Mouse (Mus musculus): ENCODE data around the gene Taar7b. TPM values are rescaled to one million over a fixed set of nuclear protein-coding genes. Genes with fewer than 3 reads are reported as not detected.

Taar7b gene
- polyA plus RNA-seq, 1 experiment from 2014 or later, result not detected

Other genes starting within 250 kb of the Taar7b start
- 118 and 126 TPM in 2 replicates for gene Rps12, start 212.7 kb upstream of the Taar7b start, polyA plus RNA-seq (2015; fragmentation: Nextera tagmentation; extraction: Ambion mirVana)
- gene Slc18b1, start 203.0 kb upstream of the Taar7b start, polyA plus RNA-seq (2015; fragmentation: Nextera tagmentation; extraction: Ambion mirVana), result 1.4 and 1.7 TPM in 2 replicates
- 3.4 and 6.1 TPM in 2 replicates for gene Vnn3, start 148.5 kb upstream of the Taar7b start, polyA plus RNA-seq (2015; fragmentation: Nextera tagmentation; extraction: Ambion mirVana)
- gene Vnn1, start 105.3 kb upstream of the Taar7b start, polyA plus RNA-seq (2015; fragmentation: Nextera tagmentation; extraction: Ambion mirVana), result 2.1 and 2.3 TPM in 2 replicates
- not detected in 2 replicates for gene Taar1, start 79.6 kb upstream of the Taar7b start, polyA plus RNA-seq (2015; fragmentation: Nextera tagmentation; extraction: Ambion mirVana)
- gene Taar2, start 61.4 kb upstream of the Taar7b start, polyA plus RNA-seq (2015; fragmentation: Nextera tagmentation; extraction: Ambion mirVana), result not detected in 2 replicates
- not detected in 2 replicates for gene Taar3, start 50.4 kb upstream of the Taar7b start, polyA plus RNA-seq (2015; fragmentation: Nextera tagmentation; extraction: Ambion mirVana)
- gene Taar4, start 39.4 kb upstream of the Taar7b start, polyA plus RNA-seq (2015; fragmentation: Nextera tagmentation; extraction: Ambion mirVana), result not detected in 2 replicates
- not detected in 2 replicates for gene Taar5, start 29.2 kb upstream of the Taar7b start, polyA plus RNA-seq (2015; fragmentation: Nextera tagmentation; extraction: Ambion mirVana)
- gene Taar6, start 14.3 kb upstream of the Taar7b start, polyA plus RNA-seq (2015; fragmentation: Nextera tagmentation; extraction: Ambion mirVana), result not detected in 2 replicates
- not detected in 2 replicates for gene Taar7a, start 6.5 kb upstream of the Taar7b start, polyA plus RNA-seq (2015; fragmentation: Nextera tagmentation; extraction: Ambion mirVana)
- gene Taar7d, start 27.3 kb downstream of the Taar7b start, polyA plus RNA-seq (2015; fragmentation: Nextera tagmentation; extraction: Ambion mirVana), result not detected in 2 replicates
- not detected in 2 replicates for gene Taar7e, start 37.7 kb downstream of the Taar7b start, polyA plus RNA-seq (2015; fragmentation: Nextera tagmentation; extraction: Ambion mirVana)
- not detected in 2 replicates for gene Taar7f, start 49.6 kb downstream of the Taar7b start, polyA plus RNA-seq (2015; fragmentation: Nextera tagmentation; extraction: Ambion mirVana)
- gene Taar8a, start 76.6 kb downstream of the Taar7b start, polyA plus RNA-seq (2015; fragmentation: Nextera tagmentation; extraction: Ambion mirVana), result not detected in 2 replicates
- gene Taar8b, start 92.4 kb downstream of the Taar7b start, polyA plus RNA-seq (2015; fragmentation: Nextera tagmentation; extraction: Ambion mirVana), result not detected in 2 replicates
- not detected in 2 replicates for gene Taar8c, start 102.0 kb downstream of the Taar7b start, polyA plus RNA-seq (2015; fragmentation: Nextera tagmentation; extraction: Ambion mirVana)
- not detected in 2 replicates for gene Taar9, start 109.6 kb downstream of the Taar7b start, polyA plus RNA-seq (2015; fragmentation: Nextera tagmentation; extraction: Ambion mirVana)
- 23.4 and 30.1 TPM in 2 replicates for gene Stx7, start 149.4 kb downstream of the Taar7b start, polyA plus RNA-seq (2015; fragmentation: Nextera tagmentation; extraction: Ambion mirVana)
- 0.12 and 0.14 TPM in 2 replicates for gene Moxd1, start 223.6 kb downstream of the Taar7b start, polyA plus RNA-seq (2015; fragmentation: Nextera tagmentation; extraction: Ambion mirVana)